ENCODE assay signal across 9 mouse cellular contexts in the genomic region with DNA sequence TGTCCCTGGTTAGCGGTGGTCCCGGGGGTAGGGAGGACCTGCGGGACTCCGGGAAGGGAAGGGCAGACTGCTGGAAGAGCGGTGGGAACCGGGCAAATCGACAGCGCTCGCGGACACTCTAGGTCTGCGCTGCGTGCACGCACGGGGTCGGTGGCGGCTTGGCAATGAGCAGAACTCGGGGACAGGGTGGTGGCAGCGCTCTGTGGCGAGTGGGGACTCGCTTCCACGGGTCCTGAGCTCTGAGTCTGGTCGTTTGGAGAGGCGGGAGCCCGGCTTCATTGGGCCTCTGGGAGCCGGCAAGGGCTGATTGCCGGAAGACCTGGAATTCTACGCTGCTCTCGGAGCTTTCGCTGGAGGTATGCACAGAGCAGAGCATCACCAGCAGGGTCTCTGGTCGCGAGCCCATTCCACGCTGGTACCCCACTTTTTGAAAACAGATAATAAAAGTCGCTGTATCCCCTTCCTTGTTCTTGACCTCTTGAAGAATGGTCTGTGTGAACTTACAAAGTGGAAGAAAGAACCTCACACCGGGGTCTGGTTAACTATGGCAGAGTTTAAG. TPM values are rescaled to one million over a fixed set of nuclear protein-coding genes. Genes with fewer than 3 reads are reported as not detected.
A peak's percentile ranks its signal among the peaks of the same experiment; 100 is the strongest.
DNase-seq lines count a peak whose midpoint lies in the region; ATAC-seq and TF ChIP-seq lines count a peak whose summit lies in the region.
"Had no signal": no experiment of that assay in that cellular context is flagged by ENCODE, and none has a peak within 500 bp of the region (broad histone marks: within the 10 kb centered on the region; RNA-seq: fewer than 3 reads in every experiment).

No protein-coding gene starts in this region.

- peaks cover 83% of the 10 kb centered on the region for H3K27me3 ChIP-seq in heart, embryonic 16.5 days (ENCODE audit: control insufficient read depth, insufficient read depth, low read length)

- peaks cover 18% of the 10 kb centered on the region for H3K4me1 ChIP-seq in heart, embryonic 16.5 days (ENCODE audit: control insufficient read depth, insufficient read depth, low read length)

- peak overlapping the region; percentile 63 for H3K4me3 ChIP-seq in gastrocnemius, adult 2 months
- peak overlapping the region; percentile 43 for H3K4me3 ChIP-seq in heart, embryonic 16.5 days (ENCODE audit: low read length)

- intact Hi-C loops in gastrocnemius, adult 2 months (cut with DNase I), result no loop called here

- H3K4me2 ChIP-seq in heart, embryonic 16.5 days (ENCODE audit: low read depth, low read length), result peak overlapping the region; percentile 60

- no peaks in the 10 kb centered on the region for H3K36me3 ChIP-seq in heart, embryonic 16.5 days (ENCODE audit: control insufficient read depth, insufficient read depth)

- no peaks in the 10 kb centered on the region for H3K9me3 ChIP-seq in heart, embryonic 16.5 days (replicated peaks; ENCODE audit: control insufficient read depth, low read length)

- TF ChIP-seq CTCF in gastrocnemius, adult 2 months (IDR thresholded peaks at IDR 0.05), result no peak

- H3K27ac ChIP-seq in gastrocnemius, adult 2 months, result no peak overlapping the region
- no peak overlapping the region for H3K27ac ChIP-seq in heart, embryonic 16.5 days (ENCODE audit: low read length)

- no peak for DNase-seq in gastrocnemius, adult 2 months
- no peak for DNase-seq in gastrocnemius, adult 18-20 months (ENCODE audit: low spot score)
- peak; percentile 37 for DNase-seq in ZHBTc4 (ENCODE audit: low read depth, low spot score)
- DNase-seq in urinary bladder, adult 2 months (ENCODE audit: low spot score), result no peak
- DNase-seq in left cerebral cortex, adult 11 months (ENCODE audit: low spot score), result no peak
- no peak for DNase-seq in layer of hippocampus, postnatal 36 days

- H3K9ac ChIP-seq in heart, embryonic 16.5 days (ENCODE audit: low read length), result peak overlapping the region; percentile 32; the same call in 1 of the 2 replicates

- no peak for ATAC-seq in heart, embryonic 16.5 days (replicated peaks; ENCODE audit: extremely low read depth, insufficient read depth, low FRiP score)
- 0 out of 2 replicates have a peak, but pooled peaks have one; percentile 19 for ATAC-seq in megakaryocyte progenitor cell, adult 5-6 weeks (replicated peaks; ENCODE audit: poor library complexity)

- 1% methylated on average over 34 of the region's 34 CpGs for WGBS in heart, embryonic 16.5 days

RNA-seq across cellular contexts. Expression of gene Barx1, which starts 6.3 kb away (rescaled TPM):
- not detected for total RNA-seq in gastrocnemius, adult 2 months (2021)
- not detected for total RNA-seq in gastrocnemius, adult 18-20 months (2021)
- polyA plus RNA-seq in heart, embryonic 16.5 days (2015; fragmentation: Nextera tagmentation; extraction: Ambion mirVana), result 0.17 and 0.33 TPM in 2 replicates
- not detected in 2 replicates for total RNA-seq in megakaryocyte progenitor cell, adult 5-6 weeks (2015)
- not detected in 2 replicates for total RNA-seq in megakaryocyte progenitor cell, adult 5-6 weeks (2017)
- polyA plus RNA-seq in urinary bladder, adult 2 months (2012; rRNA removed), result not detected in 2 replicates
- total RNA-seq in layer of hippocampus, postnatal 36 days (2021), result not detected
- polyA plus RNA-seq: C2C12 had no signal

RNA-seq across cellular contexts. Expression of gene Ptpdc1, which starts 43.6 kb away (rescaled TPM):
- total RNA-seq in gastrocnemius, adult 2 months (2021), result 1 to 10 TPM; 3.2 to 4.7 TPM
- total RNA-seq in gastrocnemius, adult 18-20 months (2021), result 1 to 10 TPM; 3.7 to 3.8 TPM
- polyA plus RNA-seq in heart, embryonic 16.5 days (2015; fragmentation: Nextera tagmentation; extraction: Ambion mirVana), result 4.8 and 5.2 TPM in 2 replicates
- total RNA-seq in megakaryocyte progenitor cell, adult 5-6 weeks (2015), result 3.3 and 4.4 TPM in 2 replicates
- total RNA-seq in megakaryocyte progenitor cell, adult 5-6 weeks (2017), result 1.8 and 3.4 TPM in 2 replicates
- 4.5 and 8.1 TPM in 2 replicates for polyA plus RNA-seq in urinary bladder, adult 2 months (2012; rRNA removed)
- 10 to 100 TPM; 42.5 to 47.1 TPM for total RNA-seq in layer of hippocampus, postnatal 36 days (2021)

Comparison
In these comparisons a context has a peak if more than half of its experiments do, and no peak if none do; other contexts are left out.
1. RNA of gene Ptpdc1, which starts 43.6 kb away (total RNA-seq): 42.5 to 47.1 TPM in layer of hippocampus, postnatal 36 days; 3.2 to 4.7 TPM in gastrocnemius, adult 2 months, 3.7 to 3.8 TPM in gastrocnemius, adult 18-20 months and 1.8 to 4.4 TPM in megakaryocyte progenitor cell, adult 5-6 weeks; every median in the first group is over 4 times any median in the second.